Mouse (Mus musculus): ENCODE data around the gene Nebl. TPM values are rescaled to one million over a fixed set of nuclear protein-coding genes. Genes with fewer than 3 reads are reported as not detected.

The Nebl gene
- polyA plus RNA-seq, 1 experiment from 2014 or later: 0.22 TPM

GRCm38 (mm10) chr2:17715149-17715767, 16.0 kb downstream of the Nebl start:
- H3K9ac ChIP-seq (ENCODE audit: low read depth, low read length): no peak overlapping the region
- H3K27ac ChIP-seq (ENCODE audit: low read length): no peak overlapping the region
- H3K4me2 ChIP-seq (ENCODE audit: low read depth, low read length): no peak overlapping the region
- no peak for ATAC-seq (ENCODE audit: low read depth)
- no peaks in the 10 kb centered on the region for H3K9me3 ChIP-seq (replicated peaks; ENCODE audit: control insufficient read depth, low read length)
- H3K4me3 ChIP-seq (ENCODE audit: low read depth, low read length): no peak overlapping the region
- no peaks in the 10 kb centered on the region for H3K36me3 ChIP-seq (ENCODE audit: control insufficient read depth, insufficient read depth)
- no peaks in the 10 kb centered on the region for H3K4me1 ChIP-seq (ENCODE audit: control insufficient read depth, low read depth, low read length)
- H3K27me3 ChIP-seq (ENCODE audit: control insufficient read depth, insufficient read depth, low read depth, low read length): no peaks in the 10 kb centered on the region
- WGBS (ENCODE audit: insufficient replicate concordance): 55% methylated on average over 9 of the region's 9 CpGs

- 75% methylated on average over 14 of the region's 14 CpGs for WGBS (ENCODE audit: insufficient replicate concordance)
These were observed 16.6 kb downstream of the Nebl start for GRCm38 (mm10) chr2:17714661-17715060.

GRCm38 (mm10) chr2:17714124-17714523, 17.1 kb downstream of the Nebl start:
- Histone ChIP-seq H3K27ac (ENCODE audit: low read length) (no peak overlapping the region), H3K9ac (ENCODE audit: low read depth, low read length) (no peak overlapping the region), H3K4me3 (ENCODE audit: low read depth, low read length) (no peak overlapping the region), H3K9me3 (replicated peaks; ENCODE audit: control insufficient read depth, low read length) (no peaks in the 10 kb centered on the region), H3K4me1 (ENCODE audit: control insufficient read depth, low read depth, low read length) (no peaks in the 10 kb centered on the region), H3K36me3 (ENCODE audit: control insufficient read depth, insufficient read depth) (no peaks in the 10 kb centered on the region), H3K27me3 (ENCODE audit: control insufficient read depth, insufficient read depth, low read depth, low read length) (no peaks in the 10 kb centered on the region), H3K4me2 (ENCODE audit: low read depth, low read length) (no peak overlapping the region)
- 45% methylated on average over 4 of the region's 4 CpGs for WGBS (ENCODE audit: insufficient replicate concordance)
- ATAC-seq (ENCODE audit: low read depth): no peak

More at GRCm38 (mm10) chr2:17714661-17715060, 16.6 kb downstream of the Nebl start:
- H3K27ac ChIP-seq (ENCODE audit: low read length): no peak overlapping the region
- H3K9ac ChIP-seq (ENCODE audit: low read depth, low read length): no peak overlapping the region
- no peaks in the 10 kb centered on the region for H3K36me3 ChIP-seq (ENCODE audit: control insufficient read depth, insufficient read depth)
- no peak overlapping the region for H3K4me3 ChIP-seq (ENCODE audit: low read depth, low read length)
- no peaks in the 10 kb centered on the region for H3K9me3 ChIP-seq (replicated peaks; ENCODE audit: control insufficient read depth, low read length)
- H3K4me2 ChIP-seq (ENCODE audit: low read depth, low read length): no peak overlapping the region
- ATAC-seq (ENCODE audit: low read depth): no peak
- no peaks in the 10 kb centered on the region for H3K4me1 ChIP-seq (ENCODE audit: control insufficient read depth, low read depth, low read length)
- H3K27me3 ChIP-seq (ENCODE audit: control insufficient read depth, insufficient read depth, low read depth, low read length): no peaks in the 10 kb centered on the region

- WGBS (ENCODE audit: insufficient replicate concordance): 63% methylated on average over 5 of the region's 5 CpGs
- Histone ChIP-seq H3K27me3 (ENCODE audit: control insufficient read depth, insufficient read depth, low read depth, low read length) (no peaks in the 10 kb centered on the region), H3K9ac (ENCODE audit: low read depth, low read length) (no peak overlapping the region), H3K27ac (ENCODE audit: low read length) (no peak overlapping the region), H3K4me2 (ENCODE audit: low read depth, low read length) (no peak overlapping the region), H3K4me3 (ENCODE audit: low read depth, low read length) (no peak overlapping the region), H3K4me1 (ENCODE audit: control insufficient read depth, low read depth, low read length) (no peaks in the 10 kb centered on the region), H3K36me3 (ENCODE audit: control insufficient read depth, insufficient read depth) (no peaks in the 10 kb centered on the region), H3K9me3 (replicated peaks; ENCODE audit: control insufficient read depth, low read length) (no peaks in the 10 kb centered on the region)
- no peak for ATAC-seq (ENCODE audit: low read depth)
These were observed 20.0 kb downstream of the Nebl start for GRCm38 (mm10) chr2:17711216-17711615.

GRCm38 (mm10) chr2:17710083-17710482, 21.2 kb downstream of the Nebl start:
- no peaks in the 10 kb centered on the region for H3K9me3 ChIP-seq (replicated peaks; ENCODE audit: control insufficient read depth, low read length)
- H3K4me3 ChIP-seq (ENCODE audit: low read depth, low read length): no peak overlapping the region
- H3K4me1 ChIP-seq (ENCODE audit: control insufficient read depth, low read depth, low read length): no peaks in the 10 kb centered on the region
- no peak for ATAC-seq (ENCODE audit: low read depth)
- 68% methylated on average over 2 of the region's 2 CpGs for WGBS (ENCODE audit: insufficient replicate concordance)
- H3K36me3 ChIP-seq (ENCODE audit: control insufficient read depth, insufficient read depth): no peaks in the 10 kb centered on the region
- H3K27me3 ChIP-seq (ENCODE audit: control insufficient read depth, insufficient read depth, low read depth, low read length): no peaks in the 10 kb centered on the region
- no peak overlapping the region for H3K9ac ChIP-seq (ENCODE audit: low read depth, low read length)
- H3K27ac ChIP-seq (ENCODE audit: low read length): no peak overlapping the region
- no peak overlapping the region for H3K4me2 ChIP-seq (ENCODE audit: low read depth, low read length)

- no peak overlapping the region for H3K4me2 ChIP-seq (ENCODE audit: low read depth, low read length)
- ATAC-seq (ENCODE audit: low read depth): no peak
- no peaks in the 10 kb centered on the region for H3K36me3 ChIP-seq (ENCODE audit: control insufficient read depth, insufficient read depth)
- H3K4me1 ChIP-seq (ENCODE audit: control insufficient read depth, low read depth, low read length): no peaks in the 10 kb centered on the region
- no peaks in the 10 kb centered on the region for H3K27me3 ChIP-seq (ENCODE audit: control insufficient read depth, insufficient read depth, low read depth, low read length)
- no peak overlapping the region for H3K27ac ChIP-seq (ENCODE audit: low read length)
- no peaks in the 10 kb centered on the region for H3K9me3 ChIP-seq (replicated peaks; ENCODE audit: control insufficient read depth, low read length)
- no peak overlapping the region for H3K9ac ChIP-seq (ENCODE audit: low read depth, low read length)
- no peak overlapping the region for H3K4me3 ChIP-seq (ENCODE audit: low read depth, low read length)
- 52% methylated on average over 5 of the region's 5 CpGs for WGBS (ENCODE audit: insufficient replicate concordance)
These were observed 25.3 kb downstream of the Nebl start for GRCm38 (mm10) chr2:17705964-17706363.

GRCm38 (mm10) chr2:17705426-17705825, 25.8 kb downstream of the Nebl start:
- no peaks in the 10 kb centered on the region for H3K9me3 ChIP-seq (replicated peaks; ENCODE audit: control insufficient read depth, low read length)
- H3K27ac ChIP-seq (ENCODE audit: low read length): no peak overlapping the region
- H3K4me2 ChIP-seq (ENCODE audit: low read depth, low read length): no peak overlapping the region
- H3K27me3 ChIP-seq (ENCODE audit: control insufficient read depth, insufficient read depth, low read depth, low read length): no peaks in the 10 kb centered on the region
- no peaks in the 10 kb centered on the region for H3K36me3 ChIP-seq (ENCODE audit: control insufficient read depth, insufficient read depth)
- no peak for ATAC-seq (ENCODE audit: low read depth)
- no peak overlapping the region for H3K9ac ChIP-seq (ENCODE audit: low read depth, low read length)
- WGBS (ENCODE audit: insufficient replicate concordance): 62% methylated on average over 3 of the region's 3 CpGs
- H3K4me1 ChIP-seq (ENCODE audit: control insufficient read depth, low read depth, low read length): no peaks in the 10 kb centered on the region
- no peak overlapping the region for H3K4me3 ChIP-seq (ENCODE audit: low read depth, low read length)

- Histone ChIP-seq H3K4me2 (ENCODE audit: low read depth, low read length) (no peak overlapping the region), H3K4me3 (ENCODE audit: low read depth, low read length) (no peak overlapping the region), H3K9ac (ENCODE audit: low read depth, low read length) (no peak overlapping the region), H3K9me3 (replicated peaks; ENCODE audit: control insufficient read depth, low read length) (no peaks in the 10 kb centered on the region), H3K27ac (ENCODE audit: low read length) (no peak overlapping the region), H3K27me3 (ENCODE audit: control insufficient read depth, insufficient read depth, low read depth, low read length) (no peaks in the 10 kb centered on the region), H3K4me1 (ENCODE audit: control insufficient read depth, low read depth, low read length) (no peaks in the 10 kb centered on the region), H3K36me3 (ENCODE audit: control insufficient read depth, insufficient read depth) (no peaks in the 10 kb centered on the region)
- no peak for ATAC-seq (ENCODE audit: low read depth)
- WGBS (ENCODE audit: insufficient replicate concordance): 48% methylated on average over 2 of the region's 2 CpGs
These were observed 28.1 kb downstream of the Nebl start for GRCm38 (mm10) chr2:17703170-17703512.

- Histone ChIP-seq H3K9ac (ENCODE audit: low read depth, low read length) (no peak overlapping the region), H3K27me3 (ENCODE audit: control insufficient read depth, insufficient read depth, low read depth, low read length) (no peaks in the 10 kb centered on the region), H3K4me2 (ENCODE audit: low read depth, low read length) (no peak overlapping the region), H3K9me3 (replicated peaks; ENCODE audit: control insufficient read depth, low read length) (no peaks in the 10 kb centered on the region), H3K36me3 (ENCODE audit: control insufficient read depth, insufficient read depth) (no peaks in the 10 kb centered on the region), H3K27ac (ENCODE audit: low read length) (no peak overlapping the region), H3K4me1 (ENCODE audit: control insufficient read depth, low read depth, low read length) (no peaks in the 10 kb centered on the region), H3K4me3 (ENCODE audit: low read depth, low read length) (no peak overlapping the region)
- 41% methylated on average over 7 of the region's 7 CpGs for WGBS (ENCODE audit: insufficient replicate concordance)
- no peak for ATAC-seq (ENCODE audit: low read depth)
These were observed 28.6 kb downstream of the Nebl start for GRCm38 (mm10) chr2:17702481-17703169.

All from liver, embryonic 16.5 days (tissue).